Mouse (Mus musculus) granulocyte monocyte progenitor cell, adult 5-6 weeks (primary cell): ENCODE results near the gene Cenpv. TPM values are rescaled to one million over a fixed set of nuclear protein-coding genes. Genes with fewer than 3 reads are reported as not detected.
A peak's percentile ranks its signal among the peaks of the same experiment; 100 is the strongest.
"Not testable (repeated sequence)": the region's sequence is repeated elsewhere in the genome, so short reads cannot be mapped to it uniquely, and the experiment has no call there.

Experiments used
- ATAC-seq: replicated peaks from 2 replicates; pipeline ENCODE4 v1.8.0; 2016; ENCODE audit warnings: mild to moderate bottlenecking, moderate TSS enrichment, inconsistent platforms; ENCODE audit not compliant: poor library complexity, severe bottlenecking
- total RNA-seq, 2 experiments: library from RNA; stranded (forward) in 1 of 2; stranded (reverse) in 1 of 2; fragments of 200-712, 200-1000 nt in 1 of 2; fragments of >200 nt in 1 of 2; fragmentation: Nextera tagmentation in 1 of 2; gene quantifications; 2 replicates each; pipeline ENCODE4 v1.2.3; 2014 to 2017

Cenpv gene
- total RNA-seq, 2 experiments from 2014 or later, result 12.8 to 25.2 TPM

DNA sequence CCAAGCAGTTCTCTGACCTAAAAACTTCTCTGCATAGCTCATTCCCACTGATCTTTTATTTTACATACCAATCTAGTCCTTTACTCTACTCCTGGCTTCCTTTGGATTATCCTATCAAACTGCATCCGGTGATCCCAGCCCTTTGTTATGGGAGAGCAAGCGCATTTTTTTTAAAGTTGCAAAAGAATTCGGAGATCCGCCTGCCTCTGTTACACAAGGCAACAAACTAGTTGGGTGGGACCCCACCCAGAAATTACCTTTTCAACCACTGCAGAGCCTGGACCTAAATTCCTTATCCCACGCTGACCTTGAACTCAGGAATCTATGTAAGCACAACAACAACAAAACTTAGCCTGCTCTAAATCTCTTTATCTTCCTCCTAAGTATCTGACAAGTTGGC lies 28.1 kb downstream of the Cenpv start:
- ATAC-seq, result no peak

DNA sequence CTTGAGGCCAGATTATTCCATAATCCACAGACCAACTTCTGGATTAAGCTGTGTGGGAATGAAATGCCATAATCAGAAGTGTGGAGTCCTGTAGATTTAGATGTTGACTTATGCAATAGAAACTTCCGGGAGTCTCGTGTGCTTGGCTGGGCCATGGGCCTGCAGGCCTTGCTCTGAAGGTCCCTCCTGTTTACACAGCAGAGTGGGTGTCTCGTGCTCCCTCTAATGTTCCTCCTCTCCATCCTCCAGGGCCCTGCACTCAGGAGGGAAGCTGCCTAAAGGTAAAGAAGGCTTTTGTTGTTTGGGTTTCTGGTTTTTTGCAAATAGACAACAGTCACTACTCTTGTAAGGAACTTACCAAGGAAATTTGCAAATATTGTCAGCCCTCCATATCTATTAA lies 29.5 kb downstream of the Cenpv start:
- ATAC-seq, result no peak

GRCm38 (mm10) chr11:62508816-62509215 lies 30.2 kb downstream of the Cenpv start:
- ATAC-seq, result not testable (repeated sequence)

DNA sequence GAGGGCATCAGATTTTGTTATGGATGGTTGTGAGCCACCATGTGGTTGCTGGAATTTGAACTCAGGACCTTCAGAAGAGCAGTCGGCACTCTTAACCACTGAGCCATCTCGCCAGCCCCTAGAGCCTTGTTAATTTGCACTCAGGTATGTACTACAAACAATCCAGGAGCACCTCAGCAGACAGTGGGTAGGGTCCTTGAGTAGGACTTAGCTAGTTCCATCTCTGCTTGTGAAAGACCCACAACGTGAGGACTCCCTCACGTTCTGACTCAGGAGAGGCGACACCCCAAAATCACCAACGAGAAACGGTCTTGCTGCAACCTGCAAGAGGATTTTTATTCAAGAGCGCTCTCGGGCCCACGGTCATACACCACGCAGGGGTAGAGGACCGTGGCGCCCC lies 30.7 kb downstream of the Cenpv start:
- ATAC-seq, result not testable (repeated sequence)

GRCm38 (mm10) chr11:62507683-62508082 lies 31.4 kb downstream of the Cenpv start:
- ATAC-seq, result peak; percentile 52

- no peak for ATAC-seq
Measured at GRCm38 (mm10) chr11:62500529-62500928, 38.5 kb downstream of the Cenpv start.

GRCm38 (mm10) chr11:62498802-62499201 lies 40.3 kb downstream of the Cenpv start:
- no peak for ATAC-seq

DNA sequence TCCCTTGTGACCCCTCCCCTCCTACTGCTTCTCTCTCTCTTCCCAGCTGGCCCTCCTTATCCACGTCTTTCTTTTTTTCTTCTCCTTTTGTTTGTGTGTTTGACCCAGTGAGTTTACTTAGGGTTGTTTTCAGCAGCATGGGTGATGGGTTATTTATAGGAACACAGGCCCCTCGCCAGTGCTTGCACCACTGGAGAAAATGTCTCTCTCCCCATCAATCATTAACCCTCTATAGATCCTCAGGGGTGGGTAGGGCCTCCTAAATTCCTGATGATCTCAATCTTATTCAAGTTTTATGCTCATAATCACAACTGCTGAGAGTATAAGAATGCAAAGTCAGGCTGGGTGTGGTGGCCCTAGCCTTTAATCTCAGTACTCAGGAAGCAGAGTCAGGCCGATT lies 41.9 kb downstream of the Cenpv start:
- ATAC-seq, result no peak

DNA sequence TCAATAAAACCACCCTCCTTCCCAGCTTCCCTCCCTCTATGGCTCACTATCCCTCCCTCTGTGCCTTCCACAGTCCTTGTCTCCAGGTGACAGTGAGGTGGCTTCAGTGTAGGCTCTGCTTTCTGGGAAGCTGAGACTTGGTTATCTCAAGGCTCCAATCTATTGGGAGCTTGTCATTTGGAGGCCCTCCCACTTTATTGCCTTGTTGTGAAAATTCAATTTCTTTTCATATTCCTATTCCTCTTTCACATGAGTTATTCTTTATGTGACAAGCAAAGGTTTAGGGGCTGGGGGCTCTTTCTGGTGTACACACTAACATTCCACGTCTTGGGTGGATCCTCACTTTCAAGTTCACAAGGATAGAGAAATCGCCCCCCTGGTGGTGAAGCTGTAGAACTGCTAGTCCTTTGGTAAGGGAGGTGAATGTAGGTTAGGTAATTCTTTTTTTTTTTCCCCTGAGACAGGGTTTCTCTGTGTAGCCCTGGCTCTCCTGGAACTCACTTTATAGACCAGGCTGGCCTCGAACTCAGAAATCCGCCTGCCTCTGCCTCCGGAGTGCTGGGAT lies 42.8 kb downstream of the Cenpv start:
- ATAC-seq, result peak; percentile 65

- 0 out of 2 replicates have a peak, but pooled peaks have one; percentile 1 for ATAC-seq
Measured at GRCm38 (mm10) chr11:62495276-62495801, 43.7 kb downstream of the Cenpv start.

DNA sequence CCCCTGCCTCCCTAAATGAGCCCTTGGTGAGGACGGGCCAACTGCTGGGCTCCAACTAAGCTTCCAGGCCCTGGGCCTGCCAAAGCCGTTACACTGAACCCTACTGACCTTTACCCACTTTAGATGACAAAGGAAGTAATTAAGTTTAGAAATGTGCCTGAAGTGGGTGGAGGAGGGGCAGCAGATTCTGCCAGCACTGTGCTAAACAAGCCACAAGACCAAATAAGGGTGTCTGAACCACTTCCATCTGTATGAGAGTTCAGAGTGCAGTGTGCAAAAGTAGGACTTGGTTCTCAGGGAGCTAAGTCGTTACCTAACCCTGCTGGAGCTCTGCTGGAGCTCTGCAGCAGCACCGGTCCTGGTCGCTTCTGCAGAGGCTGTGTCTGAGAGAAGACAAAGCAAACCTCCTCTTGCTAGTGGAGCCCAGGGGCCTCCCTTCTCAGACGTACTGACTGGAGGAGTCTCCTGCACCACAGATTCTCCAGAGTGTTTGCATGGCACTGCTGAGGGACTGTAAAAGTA lies 44.2 kb downstream of the Cenpv start:
- ATAC-seq, result peak; percentile 97

- no peak for ATAC-seq
Measured at GRCm38 (mm10) chr11:62493701-62494100, 45.4 kb downstream of the Cenpv start.

DNA sequence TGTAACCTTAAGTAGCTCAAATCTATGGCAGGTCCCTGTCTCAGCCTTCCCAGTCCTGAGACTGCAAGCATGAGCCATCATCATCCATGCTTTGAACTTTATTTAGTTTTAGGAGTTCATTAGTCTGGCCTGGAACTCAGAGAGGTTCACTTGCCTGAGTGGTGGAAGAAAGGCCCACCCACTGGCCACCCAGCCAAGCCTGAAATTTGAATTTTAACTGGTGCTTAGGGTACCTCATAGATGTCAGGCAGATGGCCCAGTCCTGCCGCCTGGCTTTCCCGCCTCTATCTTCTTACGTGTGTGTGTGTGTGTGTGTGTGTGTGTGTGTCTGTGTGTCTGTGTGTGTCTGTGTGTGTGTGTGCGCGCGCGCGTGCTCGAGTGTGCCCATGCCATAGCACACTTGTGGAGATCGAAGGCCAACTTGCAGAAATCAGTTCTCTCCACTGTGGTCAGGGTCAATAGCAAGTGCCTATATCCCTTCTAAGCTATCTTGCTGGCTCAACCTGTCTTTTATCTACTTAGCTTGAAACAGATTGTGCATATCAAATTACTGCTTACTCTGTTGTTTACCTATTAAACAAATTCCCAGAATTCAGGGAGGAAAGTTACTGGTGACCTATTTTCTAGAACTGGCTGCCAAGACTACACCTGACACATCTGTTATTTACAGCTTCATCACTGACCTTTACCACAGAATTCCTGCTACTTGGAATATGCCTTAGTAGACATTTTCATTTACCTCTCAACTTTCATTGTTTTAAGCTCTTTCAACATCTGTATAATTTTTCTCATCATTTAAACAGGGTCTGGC lies 51.3 kb downstream of the Cenpv start:
- no peak for ATAC-seq

DNA sequence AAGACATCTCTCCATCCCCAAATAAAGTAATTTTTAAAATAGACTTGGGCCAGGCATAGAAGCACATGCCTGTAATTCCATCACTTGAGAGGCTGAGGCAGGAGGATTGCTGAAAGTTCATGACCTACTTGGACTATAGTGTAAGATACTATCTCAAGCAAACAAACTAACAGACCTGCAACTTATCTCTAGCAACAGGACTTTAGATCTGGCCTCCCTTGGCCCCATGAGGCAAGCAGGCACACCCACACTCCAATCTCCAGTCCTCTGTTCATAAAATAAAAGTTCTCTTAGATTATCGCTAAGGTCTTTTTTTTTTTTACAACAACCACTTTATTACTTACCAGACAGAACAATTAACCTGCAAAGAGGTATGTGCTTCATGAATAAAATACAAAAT lies 52.1 kb downstream of the Cenpv start:
- ATAC-seq, result no peak

DNA sequence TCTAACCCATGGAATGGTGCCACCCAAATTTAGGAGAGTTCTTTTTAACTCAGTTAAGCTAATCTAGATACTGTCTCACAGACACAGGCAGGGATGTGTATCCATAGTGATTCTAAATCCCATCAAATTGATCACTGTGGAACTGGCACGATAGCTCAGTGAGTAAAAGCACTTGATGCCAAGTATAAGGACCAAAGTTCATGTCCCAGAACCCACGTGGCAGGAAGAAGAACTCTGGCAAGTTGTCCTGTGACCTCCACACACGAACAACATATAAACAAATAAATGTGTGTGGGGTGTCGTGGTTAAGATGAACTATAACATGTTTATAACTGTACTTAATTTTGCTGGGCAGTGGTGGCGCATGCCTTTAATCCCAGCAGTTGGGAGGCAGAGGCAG lies 59.5 kb downstream of the Cenpv start:
- ATAC-seq, result no peak

- ATAC-seq, result no peak
Measured at GRCm38 (mm10) chr11:62478931-62479330, 60.1 kb downstream of the Cenpv start.

- ATAC-seq, result no peak
Measured at GRCm38 (mm10) chr11:62476156-62476555, 62.9 kb downstream of the Cenpv start.
